Mouse (Mus musculus) frontal cortex, adult 2 months (tissue): ENCODE data around the gene Atp1a1. TPM values are rescaled to one million over a fixed set of nuclear protein-coding genes. Genes with fewer than 3 reads are reported as not detected.
A peak's percentile ranks its signal among the peaks of the same experiment; 100 is the strongest.

Source experiments
- DNase-seq, 2 experiments: peaks; one replicate each; pipeline ENCODE4 v3.0.0; 2022; ENCODE audit warnings: low spot score in 1 of 2; ENCODE audit errors: extremely low spot score in 1 of 2
- polyA plus RNA-seq: library from polyadenylated mRNA; depleted of rRNA; stranded (reverse); fragments of >200 nt; gene quantifications from 2 replicates; pipeline ENCODE4 v1.2.3, GENCODE M21; 2012; rRNA removed

The Atp1a1 gene
- polyA plus RNA-seq, 1 experiment = 503 TPM

DNA sequence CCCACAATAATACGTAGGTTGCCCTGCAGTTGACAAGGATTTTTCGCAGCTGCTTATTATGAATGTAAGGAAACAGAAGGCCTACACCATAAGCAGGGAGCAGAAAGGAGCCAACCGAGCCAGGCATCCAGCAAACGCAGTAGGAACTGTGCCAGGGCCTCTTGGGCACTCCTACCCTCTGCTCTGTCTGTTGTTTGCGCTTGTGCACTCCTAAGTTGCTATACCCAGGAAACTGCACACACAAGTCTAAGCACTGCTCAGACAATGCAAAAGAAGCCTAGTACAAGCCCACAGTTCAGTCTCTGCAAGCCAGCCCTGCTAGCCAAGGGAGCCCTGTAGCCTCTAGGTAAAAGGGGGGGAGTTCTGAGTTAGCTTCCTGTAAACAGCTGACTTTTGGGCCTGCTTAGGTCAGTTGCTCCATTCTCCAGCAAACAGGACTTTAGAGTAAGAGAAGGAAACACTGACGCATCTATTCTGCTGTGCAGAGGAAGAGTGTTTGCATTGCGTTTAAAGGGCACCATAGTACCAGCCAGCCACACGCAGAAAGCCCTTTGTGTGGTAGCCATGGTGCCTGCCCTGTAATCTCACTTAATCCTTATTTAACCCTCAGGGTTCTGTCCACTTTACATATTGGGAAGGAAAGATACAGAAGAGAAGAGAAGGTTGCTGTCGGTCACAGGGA lies 43.5 kb downstream of the Atp1a1 start:
- DNase-seq = no peak

DNA sequence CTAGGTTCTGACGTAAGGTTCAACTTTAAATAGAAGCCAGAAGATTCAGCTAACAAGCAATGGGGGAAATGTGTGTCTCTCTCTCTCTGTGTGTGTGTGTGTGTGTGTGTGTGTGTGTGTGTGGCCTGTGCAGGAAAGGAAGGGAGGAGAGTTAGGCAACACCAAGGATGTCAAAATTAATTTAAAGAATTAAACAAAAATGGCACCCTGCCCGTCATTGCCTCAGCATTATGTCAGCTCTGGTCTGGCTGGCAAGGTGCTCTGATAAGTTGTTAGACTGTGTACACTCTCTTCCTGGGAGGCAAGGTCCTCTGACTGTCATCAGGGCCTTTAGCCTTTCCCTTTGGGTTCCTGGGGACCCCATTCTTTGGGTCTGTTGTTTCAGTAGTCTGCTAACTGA lies 47.8 kb downstream of the Atp1a1 start:
- DNase-seq = no peak

DNA sequence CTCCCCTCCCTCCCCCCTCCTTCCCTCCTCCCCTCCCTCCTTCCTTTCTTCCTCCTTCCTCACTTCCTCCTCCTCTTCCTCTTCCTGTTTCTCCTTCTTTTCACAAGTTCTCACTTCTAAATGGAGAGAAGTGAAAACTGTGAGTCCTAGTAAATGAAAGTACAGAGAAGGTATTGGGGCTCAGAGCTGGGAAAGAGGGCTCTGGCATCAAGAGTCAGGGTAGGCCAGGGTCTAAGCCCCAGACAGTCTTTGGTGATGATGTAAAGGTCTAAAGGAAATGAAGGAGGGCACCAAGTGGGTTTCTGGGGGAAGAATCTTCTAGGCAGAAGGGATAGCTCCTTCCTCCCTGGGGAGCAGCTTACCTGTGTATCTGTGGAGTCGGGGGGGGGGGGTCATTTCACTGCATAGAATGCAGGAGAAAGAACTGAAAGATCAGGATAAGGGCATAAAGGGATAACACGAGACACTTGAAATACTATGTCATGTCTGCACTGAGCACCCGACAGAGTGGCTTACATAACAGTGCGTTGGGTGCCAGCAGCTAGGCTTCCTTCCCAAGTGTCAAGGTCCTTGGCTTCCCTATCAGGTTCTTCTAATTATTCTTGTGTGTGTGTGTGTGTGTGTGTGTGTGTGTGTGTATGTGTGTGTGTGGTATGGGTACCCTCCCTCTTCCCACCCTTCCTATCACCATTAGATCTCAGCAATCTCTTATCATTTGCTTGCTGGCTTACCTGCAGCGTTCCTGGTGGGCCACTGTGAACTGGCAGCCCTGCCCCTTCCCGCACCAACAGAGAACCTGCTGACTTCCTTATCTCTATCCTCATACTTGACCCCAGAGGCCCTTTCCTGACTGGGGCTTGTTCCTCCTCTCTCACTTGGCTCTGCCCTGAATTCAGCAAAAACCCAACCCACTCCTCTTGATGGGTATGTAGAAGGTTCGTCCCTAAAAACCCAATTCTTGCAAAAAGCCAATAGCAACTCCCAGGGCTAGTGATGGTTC lies 51.6 kb downstream of the Atp1a1 start:
- no peak for DNase-seq

DNA sequence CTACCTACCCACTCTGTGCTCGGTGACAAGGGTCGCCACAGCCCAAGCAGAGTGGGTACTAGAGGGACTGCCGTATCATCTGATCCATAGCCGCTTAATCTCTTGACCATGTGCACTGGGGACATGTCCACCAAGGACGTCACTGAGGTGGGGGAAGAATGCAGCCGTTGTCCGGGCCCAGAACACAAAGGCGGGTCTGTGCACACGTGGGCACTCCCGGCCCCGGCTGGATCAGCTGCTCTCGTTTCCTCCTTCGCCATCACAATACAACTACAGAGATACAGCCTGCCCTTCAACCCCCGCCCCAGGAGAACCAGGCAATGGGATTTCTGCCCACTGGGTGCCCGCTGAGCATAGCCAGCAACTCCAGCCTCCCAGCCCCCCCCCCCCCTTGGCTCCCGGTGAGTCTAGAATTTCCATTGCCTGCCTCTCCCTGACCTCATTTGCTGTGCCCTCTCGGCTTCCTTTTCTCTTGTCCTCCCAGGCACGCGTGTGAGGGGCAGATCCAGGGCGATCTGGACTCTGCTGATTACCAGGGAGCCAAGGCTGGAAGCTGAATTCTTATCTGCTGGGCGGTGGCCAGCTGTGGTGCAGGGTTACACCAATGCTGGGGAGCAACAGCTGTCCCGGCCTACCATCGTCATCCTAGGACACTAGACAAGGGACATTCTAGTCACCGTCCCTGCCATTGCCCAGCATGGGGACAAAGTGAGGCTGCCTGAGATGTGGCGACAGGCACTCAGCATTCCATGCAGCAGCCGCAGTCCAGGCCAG lies 52.8 kb downstream of the Atp1a1 start:
- DNase-seq = peak; percentile 34 to 43

DNA sequence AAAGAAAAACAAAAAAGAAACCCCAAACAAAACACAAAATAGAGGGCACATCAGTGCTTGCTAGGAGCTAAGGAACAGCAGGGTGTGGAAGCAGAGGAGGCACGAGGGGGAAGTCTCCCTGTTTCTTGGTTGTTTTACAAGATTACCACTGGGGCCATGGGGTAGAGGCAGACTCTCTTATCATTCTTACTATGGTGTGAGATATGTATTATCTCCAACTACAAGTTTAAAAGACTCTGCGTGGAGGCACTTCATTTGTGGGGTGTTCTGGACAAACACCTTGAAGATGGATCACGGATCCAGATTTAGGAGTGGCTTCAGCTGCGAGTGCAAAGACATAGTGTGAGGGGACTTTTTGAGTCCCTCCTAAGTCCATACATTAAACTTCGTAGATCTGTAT lies 54.7 kb downstream of the Atp1a1 start:
- no peak for DNase-seq

DNA sequence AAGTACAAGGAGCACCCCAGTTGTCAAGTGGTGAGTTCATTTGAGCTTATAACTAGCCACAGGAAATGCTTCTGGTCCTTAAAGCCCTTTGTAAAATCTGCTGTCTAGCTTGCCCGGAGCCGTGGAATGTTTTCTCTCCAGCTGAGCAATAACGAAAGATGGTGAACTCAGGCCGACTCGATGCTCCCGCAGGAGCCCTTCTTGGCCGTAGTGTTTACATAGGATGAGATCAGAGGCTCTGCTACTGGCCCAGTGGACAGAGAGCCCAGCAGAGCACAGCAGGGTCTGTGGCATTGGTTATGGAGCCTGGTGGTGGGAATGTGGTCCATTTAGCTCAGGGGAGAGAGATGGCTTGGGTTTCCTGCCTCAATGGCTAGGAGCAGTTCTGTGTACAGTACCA lies 60.4 kb downstream of the Atp1a1 start:
- no peak for DNase-seq

DNA sequence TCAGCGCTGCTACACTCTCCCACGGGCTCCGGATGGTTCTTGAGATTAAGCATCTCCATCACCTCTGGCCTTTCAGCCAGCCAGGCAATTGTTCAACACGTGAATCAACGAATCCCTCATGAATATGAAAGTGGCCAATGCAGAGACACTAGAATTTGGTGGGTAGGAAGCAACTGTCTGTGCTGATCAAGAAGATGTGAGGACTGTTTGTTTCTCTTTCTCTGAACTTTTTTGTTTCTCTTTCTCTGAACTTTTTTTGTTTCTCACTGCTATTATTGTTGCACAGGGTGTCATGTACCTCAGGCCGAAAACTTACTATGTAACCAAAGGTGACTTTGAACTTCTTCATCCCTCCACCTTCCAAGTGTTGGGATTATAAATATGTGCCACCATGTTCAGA lies 62.9 kb downstream of the Atp1a1 start:
- no peak for DNase-seq

DNA sequence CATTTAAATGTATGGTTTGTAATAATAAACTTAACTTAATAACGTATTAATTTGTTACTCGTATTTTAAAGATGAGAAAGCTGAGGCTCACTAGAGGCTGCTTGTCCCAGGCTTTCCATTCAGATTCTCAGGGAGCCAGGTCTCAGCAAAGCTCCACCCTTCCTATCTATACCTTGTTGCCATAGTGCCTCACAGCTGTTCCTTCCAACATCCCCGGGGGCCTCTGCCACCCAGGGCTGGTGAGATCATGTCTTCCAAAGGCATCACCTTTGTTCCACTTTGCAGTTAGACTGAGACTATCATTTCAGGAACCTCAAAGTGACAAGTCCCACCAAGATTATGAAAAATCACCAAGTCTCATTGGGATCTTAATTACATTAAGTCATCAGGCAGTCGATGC lies 63.9 kb downstream of the Atp1a1 start:
- no peak for DNase-seq

DNA sequence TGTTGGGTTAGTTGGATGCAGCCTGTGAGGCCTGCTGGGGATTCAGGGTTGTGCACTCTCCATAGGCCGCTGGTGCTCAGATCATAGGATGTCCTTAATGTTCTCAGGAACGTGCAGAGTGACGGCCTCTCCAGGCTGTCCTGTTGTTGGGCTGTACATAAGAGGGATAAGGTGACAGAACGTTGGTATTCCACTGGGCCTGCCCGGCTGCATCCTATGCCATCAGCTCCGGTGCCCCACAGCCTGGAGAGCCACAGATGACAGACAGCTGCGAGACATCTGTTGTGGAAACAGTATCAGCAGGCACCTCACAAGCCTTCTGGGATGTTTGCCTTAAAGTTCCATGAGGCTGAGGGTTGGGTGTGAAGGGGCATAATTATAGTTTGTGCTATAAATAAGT lies 68.2 kb downstream of the Atp1a1 start:
- DNase-seq = peak; percentile 20 to 36

DNA sequence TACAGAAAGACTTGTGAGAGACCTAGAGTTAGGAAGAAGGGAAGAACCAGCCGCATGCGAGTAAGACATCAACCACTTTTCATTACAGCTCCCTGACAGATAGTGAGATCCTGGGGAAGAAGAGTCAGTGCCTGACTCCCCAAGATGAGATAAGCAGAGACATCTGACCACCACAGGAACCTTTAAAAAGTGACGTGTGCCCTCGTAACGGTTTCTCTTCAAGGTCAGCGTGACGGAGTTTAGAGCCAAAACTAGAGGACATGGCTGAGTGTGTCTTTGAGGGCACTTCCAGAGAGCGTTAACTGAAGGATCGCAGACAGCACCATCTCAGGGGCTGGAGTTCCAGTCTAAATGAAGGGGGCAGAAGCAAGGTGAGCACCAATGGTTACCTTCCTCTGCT lies 70.2 kb downstream of the Atp1a1 start:
- no peak for DNase-seq

DNA sequence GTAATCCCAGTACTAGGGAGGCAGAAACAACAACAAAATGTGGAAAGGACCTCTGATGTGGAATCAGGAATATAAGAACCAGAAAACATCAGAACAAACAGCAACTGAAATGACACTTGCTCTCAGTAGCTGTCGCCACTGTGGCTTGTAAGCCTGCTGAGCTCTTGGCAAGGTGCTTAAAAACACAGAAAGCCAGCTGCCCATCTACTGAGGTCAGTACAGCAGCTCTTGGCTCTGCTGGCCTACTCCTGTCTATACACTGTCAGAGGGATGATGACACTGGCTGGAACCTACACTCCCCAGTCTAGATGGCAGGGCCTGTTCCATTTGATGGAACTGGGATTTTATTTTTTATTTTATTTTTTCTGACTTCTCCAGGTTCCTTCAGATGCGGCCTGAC lies 71.1 kb downstream of the Atp1a1 start:
- DNase-seq = no peak

DNA sequence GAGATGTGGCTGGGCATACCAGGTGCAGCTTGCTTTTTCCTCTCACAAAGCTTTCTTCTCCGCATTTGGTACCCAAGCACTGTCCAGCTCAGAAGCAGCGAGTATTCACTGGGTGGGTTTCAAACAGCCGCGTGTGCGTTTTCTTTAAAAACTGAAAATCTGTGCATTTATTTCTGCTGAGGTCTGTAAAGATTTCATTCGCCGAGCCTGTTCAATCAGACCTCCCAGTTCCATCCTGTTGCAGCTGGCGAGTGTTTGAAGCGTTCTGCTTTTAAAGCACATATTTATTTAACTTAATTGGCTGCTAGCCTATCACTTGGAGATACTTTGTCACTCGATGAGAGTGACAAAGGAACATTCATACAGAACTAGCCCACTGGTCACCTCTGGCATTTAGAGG lies 73.6 kb downstream of the Atp1a1 start:
- no peak for DNase-seq

DNA sequence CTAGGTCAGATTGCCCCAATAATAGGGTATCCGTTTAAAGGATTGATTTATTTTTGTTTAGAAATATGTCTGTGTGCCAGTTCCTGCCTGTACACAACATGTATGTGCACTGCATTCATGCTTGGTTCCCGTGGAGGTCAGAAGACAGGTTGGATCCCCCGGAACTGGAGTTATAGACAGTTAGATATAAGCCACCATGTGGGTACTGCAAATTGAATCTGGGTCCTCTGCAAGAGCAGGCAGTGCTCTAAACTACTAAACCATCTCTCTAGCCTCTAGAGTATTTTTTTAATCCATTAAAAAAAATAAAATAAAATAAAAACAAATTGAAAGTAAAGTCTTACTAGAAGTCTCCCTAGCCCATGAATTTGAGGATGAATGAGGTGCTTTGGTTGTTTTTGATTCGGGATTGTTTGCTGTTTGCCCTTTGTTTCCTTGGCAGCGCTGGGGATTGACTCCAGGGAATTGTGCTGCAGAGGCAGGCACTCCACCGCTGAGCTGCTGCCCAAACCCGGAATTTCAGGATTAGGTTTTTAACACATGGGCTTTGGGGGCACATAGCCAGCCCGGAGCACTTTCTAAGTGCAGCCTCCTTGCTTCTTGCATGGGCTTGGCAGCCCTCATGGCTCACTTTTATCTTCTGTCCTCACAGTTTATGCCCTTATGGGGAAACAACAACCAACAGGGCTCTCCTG lies 75.4 kb downstream of the Atp1a1 start:
- no peak for DNase-seq

DNA sequence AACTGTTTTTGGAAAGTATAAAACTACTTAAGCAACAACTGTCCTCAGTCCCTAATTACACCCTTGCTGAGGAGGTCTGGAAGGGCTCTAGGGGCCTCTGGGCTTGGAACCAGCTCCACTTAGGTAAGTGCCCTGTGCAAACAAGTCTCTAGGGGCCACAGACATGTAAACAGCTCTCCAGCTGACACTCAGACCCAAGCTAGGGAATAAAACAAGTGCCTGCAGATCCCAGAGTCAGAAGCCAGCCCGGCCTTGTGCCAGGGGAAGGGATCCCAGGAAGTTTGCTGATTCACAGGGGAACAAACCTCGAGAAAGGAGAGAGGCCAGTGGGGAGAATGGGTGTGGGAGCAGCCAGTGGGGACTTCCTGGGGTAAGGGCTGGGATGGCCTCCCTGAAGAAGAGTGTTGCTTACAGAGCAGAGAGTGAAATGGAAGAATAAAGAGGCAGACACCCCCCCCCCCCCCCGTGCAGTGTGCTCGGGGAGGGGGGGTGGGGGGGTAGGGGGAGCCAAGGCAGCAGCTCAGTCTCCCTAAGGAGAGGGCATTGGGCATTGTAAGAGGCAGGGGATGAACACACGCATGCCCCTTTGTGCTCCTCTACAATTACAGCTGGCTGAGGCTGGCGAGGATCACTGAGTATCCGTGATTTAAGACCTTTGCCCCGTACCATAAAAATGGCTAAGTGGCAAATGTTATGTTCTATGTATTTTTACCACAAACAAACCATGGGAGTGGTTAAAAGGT lies 76.2 kb downstream of the Atp1a1 start:
- no peak for DNase-seq

DNA sequence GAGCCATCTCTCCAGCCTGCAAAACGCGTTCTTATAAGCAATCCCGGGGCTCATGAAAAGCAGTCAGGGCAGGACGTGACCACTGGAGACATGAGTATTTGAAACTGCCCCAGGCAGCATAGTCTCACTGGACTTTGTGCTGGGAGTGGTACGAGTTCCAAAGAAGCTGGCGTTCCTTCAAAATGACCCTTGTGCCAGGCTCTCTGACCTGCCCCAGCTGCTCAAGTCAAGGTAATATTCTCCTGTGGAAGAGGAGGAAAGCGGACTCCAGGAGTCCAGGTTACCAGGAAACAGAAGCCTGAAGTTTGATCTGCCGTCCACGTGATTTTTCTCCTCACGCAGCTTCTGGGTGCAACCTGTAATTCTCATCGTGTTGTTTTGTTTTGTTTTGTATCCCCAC lies 77.9 kb downstream of the Atp1a1 start:
- DNase-seq = no peak

Other genes with a start within 250 kb of the Atp1a1 start
- 13.4 TPM in 2 replicates for gene Igsf3, start 227.6 kb downstream of the Atp1a1 start, polyA plus RNA-seq
- 0.02 and 0.08 TPM in 2 replicates for gene Mab21l3, start 244.3 kb upstream of the Atp1a1 start, polyA plus RNA-seq